Mouse (Mus musculus): ENCODE measurements at regions not wholly inside any gene's neighbourhood (a gene's known extent, or its start where the extent isn't known, plus 50 kb on each side); places are given as distances from the start of the nearest gene placed in this dataset.

- DNase-seq (ENCODE audit: low read depth), result no peak
Observed at GRCm38 (mm10) chr13:26594313-26594712, 175.7 kb downstream of the Hdgfl1 start.

DNA sequence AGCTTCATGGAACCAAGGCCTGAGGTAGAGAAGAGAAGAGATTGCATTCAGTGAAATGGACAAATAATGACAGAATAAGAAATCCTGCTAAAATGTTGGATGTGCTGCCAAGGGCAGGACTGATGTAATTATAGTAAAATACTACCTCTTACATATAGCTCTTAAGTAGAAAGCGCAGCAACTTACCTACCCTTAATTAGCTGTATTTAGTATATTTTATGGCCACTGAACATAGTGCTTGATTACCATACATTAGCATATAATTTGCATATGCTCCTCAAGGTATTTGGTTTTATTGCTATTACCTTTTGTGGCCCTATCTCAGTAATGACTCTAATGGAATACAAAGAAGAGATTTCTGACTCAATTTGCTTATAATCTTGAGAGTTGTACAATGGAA is 176.2 kb downstream of the Hdgfl1 start:
- no peak for DNase-seq (ENCODE audit: low read depth)

- no peak for DNase-seq (ENCODE audit: low read depth)
Observed at GRCm38 (mm10) chr13:26575890-26576543, 193.9 kb downstream of the Hdgfl1 start.

DNA sequence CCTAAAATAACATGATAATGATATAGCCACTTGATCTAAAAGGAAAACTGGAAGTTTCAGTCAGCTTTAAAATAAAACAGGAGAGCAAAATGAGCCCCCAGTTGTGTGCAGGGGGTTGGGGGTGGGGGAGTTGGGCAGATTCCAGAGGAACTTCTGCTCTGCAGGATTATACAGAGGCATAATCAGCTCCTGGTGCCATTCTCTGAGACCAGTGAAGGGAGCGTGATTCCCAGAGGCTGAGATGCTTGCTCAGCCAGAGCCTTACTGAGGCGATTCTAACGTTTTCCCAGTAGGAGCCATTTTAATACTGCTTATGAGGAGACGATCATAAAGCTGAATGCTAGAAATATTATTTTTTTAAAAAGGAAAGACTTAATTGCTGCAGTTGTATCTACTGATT is 200.5 kb downstream of the Hdgfl1 start:
- no peak for DNase-seq (ENCODE audit: low read depth)

DNA sequence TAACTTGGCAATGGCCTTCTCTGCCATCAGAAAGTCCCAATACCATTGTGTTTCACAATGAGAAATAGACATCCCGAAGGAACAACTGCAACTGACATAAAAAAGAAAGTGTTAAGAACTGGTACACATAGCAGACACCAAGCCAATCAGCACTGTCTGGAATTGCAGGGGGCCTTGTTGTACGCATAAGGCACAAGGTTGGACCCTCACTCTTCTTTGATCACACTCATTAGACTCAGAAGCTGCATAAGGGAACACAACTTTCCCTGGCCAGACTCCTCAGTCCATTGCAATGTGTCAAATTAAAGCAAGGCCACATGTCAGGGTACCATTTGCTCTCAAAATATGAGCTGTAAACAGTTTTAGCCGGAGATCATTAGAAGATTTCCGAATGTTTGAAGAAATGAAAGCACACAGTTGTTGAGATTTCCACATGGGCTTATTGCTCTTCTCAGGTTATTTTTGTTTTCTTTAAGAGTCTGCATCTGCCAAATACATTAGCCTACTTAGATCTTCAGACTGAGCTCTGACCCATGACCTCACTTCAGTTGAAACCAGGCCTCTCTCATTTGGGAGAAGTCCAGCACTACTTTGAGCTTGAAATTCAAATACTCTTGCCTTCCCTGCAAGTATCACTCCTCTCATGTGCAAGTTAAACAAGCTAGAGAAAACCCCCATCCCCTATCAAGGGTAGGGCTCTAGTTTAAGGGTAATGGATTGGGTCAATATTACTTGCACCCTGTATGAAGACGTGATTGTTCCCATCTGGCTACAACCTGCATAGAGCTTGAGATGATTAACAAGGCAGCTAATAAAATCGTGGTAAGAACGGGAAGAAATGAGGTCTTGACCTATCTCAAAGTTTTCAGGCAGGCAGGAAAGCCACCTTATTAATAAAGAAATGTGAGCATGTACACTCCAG is 204.8 kb downstream of the Hdgfl1 start:
- no peak for DNase-seq (ENCODE audit: low read depth)

DNA sequence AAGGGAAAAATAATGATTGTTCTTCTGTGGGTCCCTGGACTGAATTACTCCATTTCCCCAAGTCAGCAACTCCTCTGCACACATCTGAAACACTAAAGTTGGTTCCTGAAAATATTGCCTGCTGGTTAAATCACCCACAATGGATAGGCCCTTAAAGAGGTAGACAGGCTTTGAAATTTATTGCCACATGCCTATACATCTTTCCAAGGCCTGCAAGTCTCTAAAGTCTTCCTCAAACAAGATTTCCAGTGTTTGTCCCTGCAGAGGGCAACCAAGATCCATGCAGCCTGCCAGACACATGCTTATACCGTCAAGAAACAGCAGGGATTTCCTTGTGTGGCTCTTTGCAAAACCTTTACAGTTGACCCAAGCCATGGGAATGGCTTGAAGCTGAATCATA is 211.6 kb downstream of the Hdgfl1 start:
- DNase-seq (ENCODE audit: low read depth), result peak; percentile 47

DNA sequence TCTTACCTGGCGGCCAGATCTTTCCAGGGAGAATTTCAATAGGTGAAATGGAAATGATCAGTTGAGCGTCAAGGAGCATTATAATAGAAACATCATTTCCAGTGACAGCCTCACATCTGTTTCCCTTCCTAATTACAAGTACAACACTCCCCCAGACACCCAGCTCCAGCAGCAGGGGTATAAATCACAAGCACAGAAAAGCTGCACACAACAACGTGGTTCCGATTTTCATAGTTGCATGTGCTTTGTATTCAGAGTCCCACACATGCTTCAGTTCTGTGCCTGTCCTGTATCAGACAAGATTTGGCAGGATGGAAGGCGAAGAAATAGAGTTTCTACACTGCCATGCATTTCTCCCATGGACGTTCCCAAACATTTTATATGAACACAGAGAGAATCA is 215.7 kb downstream of the Hdgfl1 start:
- DNase-seq (ENCODE audit: low read depth), result no peak

- no peak for DNase-seq (ENCODE audit: low read depth)
Observed at GRCm38 (mm10) chr13:26552122-26552521, 217.8 kb downstream of the Hdgfl1 start.

GRCm38 (mm10) chr13:26538928-26539327 is 231.0 kb downstream of the Hdgfl1 start:
- no peak for DNase-seq (ENCODE audit: low read depth)

DNA sequence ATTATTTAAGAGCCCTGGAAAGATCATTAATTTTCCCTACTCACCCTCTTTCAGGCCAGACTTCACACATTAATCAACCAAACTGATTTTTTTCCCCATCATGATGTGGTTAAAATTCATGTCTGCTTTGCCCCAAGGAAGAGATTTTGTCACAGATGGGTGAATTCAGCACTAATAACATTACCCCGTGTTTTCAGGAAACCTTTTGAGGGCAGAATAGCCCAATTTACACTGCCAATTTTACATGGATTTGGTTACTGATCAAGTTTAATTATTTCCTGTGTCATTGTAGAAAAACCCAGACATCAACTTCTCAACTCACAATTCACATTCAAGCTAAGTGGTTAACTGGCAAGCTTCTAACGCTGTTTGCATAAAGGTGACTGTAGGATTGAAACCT is 233.4 kb downstream of the Hdgfl1 start:
- no peak for DNase-seq (ENCODE audit: low read depth)

DNA sequence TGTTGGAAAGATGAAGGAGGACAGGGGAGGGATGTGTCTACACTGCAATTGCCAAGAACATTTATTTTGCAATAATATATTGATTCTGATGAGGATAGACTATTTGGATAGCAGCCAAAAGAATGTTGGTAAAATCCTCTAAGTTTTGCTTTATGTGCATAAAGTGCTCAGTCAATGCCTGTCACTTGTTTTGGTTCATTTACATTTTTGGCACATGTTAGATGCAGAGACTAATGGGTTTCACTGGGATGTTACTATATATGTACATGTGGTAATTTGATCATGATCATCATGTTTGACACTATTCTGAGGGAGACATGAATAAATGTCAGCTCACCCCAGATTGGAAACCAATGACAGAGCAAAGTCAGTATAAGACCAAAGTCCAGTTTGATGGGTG is 237.2 kb downstream of the Hdgfl1 start:
- peak; percentile 20 for DNase-seq (ENCODE audit: low read depth)

GRCm38 (mm10) chr13:26519054-26519453 is 250.9 kb downstream of the Hdgfl1 start:
- no peak for DNase-seq (ENCODE audit: low read depth)

GRCm38 (mm10) chr13:26518425-26518824 is 251.5 kb downstream of the Hdgfl1 start:
- no peak for DNase-seq (ENCODE audit: low read depth)

DNA sequence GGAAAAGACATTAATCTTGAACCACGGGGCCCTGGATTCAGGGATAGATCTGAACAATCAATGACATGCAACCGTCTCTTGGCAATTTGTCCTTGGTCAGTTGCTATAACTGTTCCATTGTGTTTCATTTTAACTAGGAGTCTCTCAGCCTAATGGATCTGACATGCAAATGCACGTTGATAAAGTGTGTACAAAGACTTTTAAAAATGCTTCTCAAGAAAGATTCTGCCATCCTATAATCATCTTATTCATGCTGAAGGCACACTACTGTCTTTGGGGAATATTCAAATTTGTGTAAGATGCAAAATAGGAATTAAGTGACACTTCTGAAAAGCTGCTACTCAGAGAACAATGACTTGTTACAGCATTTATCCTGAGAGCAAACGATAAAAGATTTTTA is 252.3 kb downstream of the Hdgfl1 start:
- no peak for DNase-seq (ENCODE audit: low read depth)

DNA sequence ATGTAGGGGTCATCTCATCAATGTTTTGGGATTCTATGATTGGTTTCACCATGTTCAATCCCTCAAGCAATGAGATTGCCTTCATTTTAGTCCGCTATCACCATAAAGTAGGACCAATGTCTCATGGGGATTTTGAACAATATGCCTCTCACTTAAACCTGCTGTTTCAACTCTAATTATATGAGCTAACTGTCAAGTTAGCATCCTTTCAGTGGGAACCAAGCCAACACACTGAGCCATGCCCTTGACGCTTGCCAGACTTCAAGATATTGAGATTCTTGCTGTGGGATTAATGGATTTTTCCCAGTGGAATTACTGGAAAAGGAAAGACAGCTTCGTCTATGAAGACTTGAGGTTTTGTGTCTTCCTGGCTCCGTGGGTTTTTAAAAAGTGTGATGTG is 259.5 kb downstream of the Hdgfl1 start:
- no peak for DNase-seq (ENCODE audit: low read depth)

GRCm38 (mm10) chr13:26509841-26510240 is 260.1 kb downstream of the Hdgfl1 start:
- no peak for DNase-seq (ENCODE audit: low read depth)

DNA sequence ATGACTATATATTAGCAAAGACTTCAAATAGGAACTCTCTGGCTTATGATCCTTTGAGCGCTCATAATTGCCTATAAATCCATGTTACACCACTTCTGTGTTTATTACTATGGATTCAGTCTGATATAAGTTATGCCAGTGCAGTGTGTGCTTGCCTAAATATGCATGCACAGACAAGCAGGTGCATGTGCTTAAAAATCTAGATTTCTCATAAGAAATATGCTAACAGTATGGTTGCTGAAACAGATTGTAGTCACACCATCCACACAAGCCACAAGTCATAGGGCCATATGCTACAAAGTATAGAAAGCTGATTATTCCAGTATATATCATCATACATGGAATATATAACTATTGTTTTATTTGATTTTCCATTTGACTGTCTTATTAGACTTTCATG is 266.2 kb downstream of the Hdgfl1 start:
- DNase-seq (ENCODE audit: low read depth), result no peak

DNA sequence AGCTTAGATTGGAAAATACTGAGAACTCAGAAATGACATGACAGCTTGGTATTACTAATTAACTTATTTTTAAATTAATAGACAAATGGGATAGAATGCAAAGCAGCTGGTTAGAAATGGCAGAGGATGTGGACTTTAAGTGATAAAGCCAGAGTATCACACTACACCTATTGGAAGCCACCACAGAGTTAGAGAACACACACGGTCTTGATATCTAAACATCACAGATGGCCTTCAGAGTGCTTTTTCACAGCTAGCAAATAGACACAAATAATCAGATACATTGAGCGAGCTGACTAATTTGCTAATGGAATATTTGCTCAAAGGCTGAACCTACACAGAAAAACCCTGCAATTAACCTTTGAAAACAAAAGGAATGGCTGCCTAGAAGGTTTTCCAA is 272.9 kb downstream of the Hdgfl1 start:
- DNase-seq (ENCODE audit: low read depth), result no peak

DNA sequence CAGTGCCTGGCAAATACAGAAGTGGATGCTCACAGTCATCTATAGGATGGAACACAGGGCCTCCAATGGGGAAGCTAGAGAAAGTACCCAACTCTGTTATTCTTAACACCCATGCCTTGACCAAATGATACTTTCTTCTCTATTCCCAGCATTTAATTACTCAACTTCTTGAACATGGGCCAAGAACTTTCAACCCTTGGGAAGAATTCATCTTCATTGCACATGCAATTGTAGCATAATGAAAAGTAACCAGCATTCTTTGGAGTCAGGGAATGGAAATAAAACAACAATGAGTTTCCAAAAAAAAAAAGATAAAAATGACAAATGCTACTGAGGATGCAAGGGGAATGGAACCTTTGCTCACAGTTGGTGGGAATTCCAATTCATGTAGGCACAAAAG is 274.1 kb downstream of the Hdgfl1 start:
- peak; percentile 16 for DNase-seq (ENCODE audit: low read depth)

DNA sequence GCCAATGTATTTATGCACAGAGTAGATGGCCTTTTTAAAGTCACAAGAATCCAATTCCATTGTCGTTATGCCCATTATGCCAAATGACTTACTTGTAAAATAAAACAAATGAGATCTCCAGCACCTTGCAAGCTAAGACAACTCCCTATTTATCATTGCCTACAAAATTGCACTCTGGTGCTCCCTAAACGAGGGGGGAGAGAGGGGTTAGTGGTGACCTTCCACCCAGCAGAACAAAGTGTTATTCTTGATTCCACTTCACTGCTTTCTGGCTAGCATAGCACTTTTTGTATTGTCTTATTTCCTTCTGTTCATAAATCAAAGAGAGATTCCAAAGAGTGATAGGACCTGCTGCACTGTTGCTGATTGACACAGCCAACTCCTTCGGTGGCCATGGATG is 300.6 kb downstream of the Hdgfl1 start:
- no peak for DNase-seq (ENCODE audit: low read depth)

DNA sequence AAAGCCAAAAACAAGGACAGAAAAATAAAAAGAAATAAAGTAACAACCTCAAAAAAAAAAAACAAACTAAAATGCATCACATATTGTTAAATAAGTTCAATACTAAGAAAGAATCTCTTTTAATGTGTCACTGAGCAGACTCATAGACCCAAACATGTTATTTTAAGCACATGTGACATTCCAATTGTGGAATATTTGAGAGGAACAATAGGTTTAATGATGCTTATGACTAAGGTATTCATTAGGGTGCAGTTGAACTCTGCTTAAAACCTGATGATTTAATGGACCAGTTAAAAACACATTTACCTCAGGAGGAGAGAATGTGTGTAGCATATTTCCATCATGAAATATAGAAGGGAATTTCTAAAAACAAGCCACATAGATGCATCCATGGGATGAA is 302.4 kb downstream of the Hdgfl1 start:
- DNase-seq (ENCODE audit: low read depth), result no peak

DNA sequence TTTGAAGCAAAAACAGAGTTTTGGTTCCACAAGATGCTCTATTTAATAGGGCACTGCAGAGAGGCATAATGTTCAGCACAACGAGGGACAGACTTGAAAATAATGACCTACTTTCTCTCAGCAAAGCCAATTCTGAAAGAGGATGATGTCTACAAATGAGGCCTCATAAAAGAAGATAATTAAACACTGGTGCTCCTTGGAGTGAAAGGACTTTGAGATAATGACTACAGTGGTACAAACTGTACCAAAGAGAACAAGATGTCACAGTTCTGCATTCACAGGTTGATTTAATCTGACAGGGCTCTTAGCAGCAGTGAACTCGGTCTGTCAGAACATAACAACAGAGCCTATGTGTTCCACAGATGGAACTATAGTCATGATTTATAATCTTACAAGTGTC is 305.4 kb downstream of the Hdgfl1 start:
- DNase-seq (ENCODE audit: low read depth), result no peak

DNA sequence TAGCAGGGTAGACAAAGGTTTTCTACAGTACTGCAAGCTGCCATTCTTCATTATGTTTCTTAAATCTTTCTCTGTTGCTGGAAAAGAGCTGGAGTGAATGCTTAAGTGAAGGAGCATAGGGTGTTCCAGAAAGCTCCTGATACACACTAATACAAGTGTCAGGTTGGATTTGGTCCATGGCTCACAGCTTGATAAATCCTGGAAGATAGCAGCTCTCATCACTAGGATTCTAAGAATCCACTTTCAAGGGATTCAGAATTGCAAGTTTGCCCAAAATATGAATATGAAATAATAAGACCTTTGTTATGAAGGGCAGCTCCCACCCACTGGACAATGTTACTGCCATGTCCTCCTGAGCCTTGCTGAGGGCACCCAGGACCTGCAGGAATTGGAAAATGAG is 305.9 kb downstream of the Hdgfl1 start:
- peak; percentile 9 for DNase-seq (ENCODE audit: low read depth)
